Mouse (Mus musculus): ENCODE data around the gene Abcc12. TPM values are rescaled to one million over a fixed set of nuclear protein-coding genes. Genes with fewer than 3 reads are reported as not detected.

Gene Abcc12
- total and polyA plus RNA-seq, 3 experiments, result not detected

GRCm38 (mm10) chr8:86550516-86550915 lies 30.0 kb downstream of the Abcc12 start:
- H3K36me3 ChIP-seq (replicated peaks in 1 of 2; ENCODE audit: control insufficient read depth in 1 of 2, insufficient read depth in 1 of 2, low read length in 1 of 2), result no peaks in the 10 kb centered on the region
- H3K9ac ChIP-seq (ENCODE audit: insufficient read depth, low read depth), result no peak overlapping the region
- in situ Hi-C loops (cut with MboI; ENCODE audit: low pct_ligation_motif_present, low pct_unique_long_range_greater_than_20kb, low sequenced_read_pairs) (no loop called here), dilution Hi-C loops (cut with MboI; ENCODE audit: extremely low pct_ligation_motif_present, extremely low pct_unique_long_range_greater_than_20kb, low sequenced_read_pairs) (no loop called here)
- H3K27ac ChIP-seq (ENCODE audit: insufficient read depth, low read depth), result no peak overlapping the region
- peaks cover 8% of the 10 kb centered on the region for H3K27me3 ChIP-seq (replicated peaks)
- H3K9me3 ChIP-seq (replicated peaks; ENCODE audit: low read length), result peaks cover 8% of the 10 kb centered on the region
- no peak overlapping the region for H3K4me3 ChIP-seq (replicated peaks in 1 of 3; ENCODE audit: low read depth in 2 of 3, low read length in 2 of 3, poor library complexity in 1 of 3)
- no peak for DNase-seq (ENCODE audit: extremely low read depth)
- no peaks in the 10 kb centered on the region for H3K4me1 ChIP-seq (ENCODE audit: control insufficient read depth in 1 of 2, insufficient read depth in 2 of 2)
- H3K4me2 ChIP-seq (ENCODE audit: insufficient read depth, low read depth, poor library complexity, severe bottlenecking), result no peak overlapping the region
- TF ChIP-seq MAFK (IDR thresholded peaks at IDR 0.05; ENCODE audit: insufficient replicate concordance, low read length) (no peak), CHD2 (IDR thresholded peaks at IDR 0.05; ENCODE audit: low read length) (no peak)
- H3K79me2 ChIP-seq (replicated peaks; ENCODE audit: control insufficient read depth, extremely low read depth, insufficient read depth, poor library complexity, severe bottlenecking), result no peaks in the 10 kb centered on the region

- Histone ChIP-seq H3K36me3 (replicated peaks in 1 of 2; ENCODE audit: control insufficient read depth in 1 of 2, insufficient read depth in 1 of 2, low read length in 1 of 2) (no peaks in the 10 kb centered on the region), H3K27ac (ENCODE audit: insufficient read depth, low read depth) (no peak overlapping the region), H3K4me3 (replicated peaks in 1 of 3; ENCODE audit: low read depth in 2 of 3, low read length in 2 of 3, poor library complexity in 1 of 3) (no peak overlapping the region), H3K4me1 (ENCODE audit: control insufficient read depth in 1 of 2, insufficient read depth in 2 of 2) (no peaks in the 10 kb centered on the region), H3K9me3 (replicated peaks; ENCODE audit: low read length) (no peaks in the 10 kb centered on the region), H3K9ac (ENCODE audit: insufficient read depth, low read depth) (no peak overlapping the region), H3K27me3 (replicated peaks) (peaks cover 12% of the 10 kb centered on the region), H3K79me2 (replicated peaks; ENCODE audit: control insufficient read depth, extremely low read depth, insufficient read depth, poor library complexity, severe bottlenecking) (no peaks in the 10 kb centered on the region), H3K4me2 (ENCODE audit: insufficient read depth, low read depth, poor library complexity, severe bottlenecking) (no peak overlapping the region)
- TF ChIP-seq ZKSCAN1 (IDR thresholded peaks at IDR 0.05; ENCODE audit: borderline replicate concordance, low read depth, low read length), result no peak
- TF ChIP-seq SMC3 (IDR thresholded peaks at IDR 0.05; ENCODE audit: low read depth, low read length), result no peak
- TF ChIP-seq JUN (IDR thresholded peaks at IDR 0.05; ENCODE audit: insufficient read depth, low read depth, low read length), result no peak
- no peak for TF ChIP-seq KAT2A (IDR thresholded peaks at IDR 0.05; ENCODE audit: insufficient replicate concordance, low read length)
- TF ChIP-seq NRF1 (IDR thresholded peaks at IDR 0.05; ENCODE audit: low read depth, low read length), result no peak
- TF ChIP-seq ZNF384 (IDR thresholded peaks at IDR 0.05; ENCODE audit: low read depth, low read length), result no peak
- no peak for TF ChIP-seq TCF12 (IDR thresholded peaks at IDR 0.05; ENCODE audit: low read depth, low read length)
- TF ChIP-seq CHD2 (IDR thresholded peaks at IDR 0.05; ENCODE audit: low read length), result no peak
- TF ChIP-seq MAFK (IDR thresholded peaks at IDR 0.05; ENCODE audit: insufficient replicate concordance, low read length), result no peak
- no peak for TF ChIP-seq CTCF (conservative IDR thresholded peaks at IDR 0.05 in 1 of 2, IDR thresholded peaks at IDR 0.05 in 1 of 2; ENCODE audit: low read depth in 2 of 2, low read length in 2 of 2)
- no peak for TF ChIP-seq IRF4 (IDR thresholded peaks at IDR 0.05; ENCODE audit: low read depth, low read length)
- no peak for TF ChIP-seq GABPA (IDR thresholded peaks at IDR 0.05; ENCODE audit: insufficient replicate concordance, low read depth, low read length)
- no peak for TF ChIP-seq ELF1 (IDR thresholded peaks at IDR 0.05; ENCODE audit: low read depth, low read length)
- no peak for DNase-seq (ENCODE audit: extremely low read depth)
- in situ Hi-C loops (cut with MboI; ENCODE audit: low pct_ligation_motif_present, low pct_unique_long_range_greater_than_20kb, low sequenced_read_pairs), result loop anchor here (25.0 kb wide), 1 partner anchor 859 kb away; no protein-coding TSS in a partner anchor
- dilution Hi-C loops (cut with MboI; ENCODE audit: extremely low pct_ligation_motif_present, extremely low pct_unique_long_range_greater_than_20kb, low sequenced_read_pairs), result no loop called here
These were observed 34.5 kb downstream of the Abcc12 start for GRCm38 (mm10) chr8:86546001-86546400.

- dilution Hi-C loops (cut with MboI; ENCODE audit: extremely low pct_ligation_motif_present, extremely low pct_unique_long_range_greater_than_20kb, low sequenced_read_pairs), result no loop called here
- TF ChIP-seq ETS1 (conservative IDR thresholded peaks at IDR 0.05; ENCODE audit: low read depth, low read length), result no peak
- TF ChIP-seq JUN (IDR thresholded peaks at IDR 0.05; ENCODE audit: insufficient read depth, low read depth, low read length), result no peak
- no peak for TF ChIP-seq UBTF (IDR thresholded peaks at IDR 0.05; ENCODE audit: low read depth, low read length)
- TF ChIP-seq JUND (conservative IDR thresholded peaks at IDR 0.05; ENCODE audit: low read depth, low read length), result no peak
- TF ChIP-seq MYC (IDR thresholded peaks at IDR 0.05; ENCODE audit: low read depth, low read length), result no peak
- TF ChIP-seq POLR2A (IDR thresholded peaks at IDR 0.05; ENCODE audit: low read depth, low read length), result no peak
- TF ChIP-seq TBP (conservative IDR thresholded peaks at IDR 0.05; ENCODE audit: low read depth, low read length), result no peak
- TF ChIP-seq BHLHE40 (IDR thresholded peaks at IDR 0.05; ENCODE audit: low read depth, low read length), result no peak
- TF ChIP-seq SIN3A (IDR thresholded peaks at IDR 0.05; ENCODE audit: low read length), result no peak
- no peak for TF ChIP-seq GABPA (IDR thresholded peaks at IDR 0.05; ENCODE audit: insufficient replicate concordance, low read depth, low read length)
- no peak for TF ChIP-seq PAX5 (IDR thresholded peaks at IDR 0.05; ENCODE audit: low read length)
- no peak for TF ChIP-seq NRF1 (IDR thresholded peaks at IDR 0.05; ENCODE audit: low read depth, low read length)
- no peak for TF ChIP-seq TCF12 (IDR thresholded peaks at IDR 0.05; ENCODE audit: low read depth, low read length)
- TF ChIP-seq ZKSCAN1 (IDR thresholded peaks at IDR 0.05; ENCODE audit: borderline replicate concordance, low read depth, low read length), result no peak
- no peak for DNase-seq (ENCODE audit: extremely low read depth)
- peaks cover 0 to 8% of the 10 kb centered on the region in 2 experiments; a peak in 2 of 4 replicates for H3K4me1 ChIP-seq (ENCODE audit: control insufficient read depth in 1 of 2, insufficient read depth in 2 of 2)
- no peak overlapping the region for H3K4me2 ChIP-seq (ENCODE audit: insufficient read depth, low read depth, poor library complexity, severe bottlenecking)
- H3K27me3 ChIP-seq (replicated peaks), result peaks cover 5% of the 10 kb centered on the region
- no peaks in the 10 kb centered on the region for H3K79me2 ChIP-seq (replicated peaks; ENCODE audit: control insufficient read depth, extremely low read depth, insufficient read depth, poor library complexity, severe bottlenecking)
- H3K4me3 ChIP-seq (replicated peaks in 1 of 3; ENCODE audit: low read depth in 2 of 3, low read length in 2 of 3, poor library complexity in 1 of 3), result no peak overlapping the region
- H3K9me3 ChIP-seq (replicated peaks; ENCODE audit: low read length), result no peaks in the 10 kb centered on the region
- no peaks in the 10 kb centered on the region for H3K36me3 ChIP-seq (replicated peaks in 1 of 2; ENCODE audit: control insufficient read depth in 1 of 2, insufficient read depth in 1 of 2, low read length in 1 of 2)
- no peak overlapping the region for H3K27ac ChIP-seq (ENCODE audit: insufficient read depth, low read depth)
- in situ Hi-C loops (cut with MboI; ENCODE audit: low pct_ligation_motif_present, low pct_unique_long_range_greater_than_20kb, low sequenced_read_pairs), result loop anchor here (25.0 kb wide), 1 partner anchor 854 kb away; no protein-coding TSS in a partner anchor
- H3K9ac ChIP-seq (ENCODE audit: insufficient read depth, low read depth), result no peak overlapping the region
These were observed 39.6 kb downstream of the Abcc12 start for GRCm38 (mm10) chr8:86540906-86541305.
